In the genomic region with DNA sequence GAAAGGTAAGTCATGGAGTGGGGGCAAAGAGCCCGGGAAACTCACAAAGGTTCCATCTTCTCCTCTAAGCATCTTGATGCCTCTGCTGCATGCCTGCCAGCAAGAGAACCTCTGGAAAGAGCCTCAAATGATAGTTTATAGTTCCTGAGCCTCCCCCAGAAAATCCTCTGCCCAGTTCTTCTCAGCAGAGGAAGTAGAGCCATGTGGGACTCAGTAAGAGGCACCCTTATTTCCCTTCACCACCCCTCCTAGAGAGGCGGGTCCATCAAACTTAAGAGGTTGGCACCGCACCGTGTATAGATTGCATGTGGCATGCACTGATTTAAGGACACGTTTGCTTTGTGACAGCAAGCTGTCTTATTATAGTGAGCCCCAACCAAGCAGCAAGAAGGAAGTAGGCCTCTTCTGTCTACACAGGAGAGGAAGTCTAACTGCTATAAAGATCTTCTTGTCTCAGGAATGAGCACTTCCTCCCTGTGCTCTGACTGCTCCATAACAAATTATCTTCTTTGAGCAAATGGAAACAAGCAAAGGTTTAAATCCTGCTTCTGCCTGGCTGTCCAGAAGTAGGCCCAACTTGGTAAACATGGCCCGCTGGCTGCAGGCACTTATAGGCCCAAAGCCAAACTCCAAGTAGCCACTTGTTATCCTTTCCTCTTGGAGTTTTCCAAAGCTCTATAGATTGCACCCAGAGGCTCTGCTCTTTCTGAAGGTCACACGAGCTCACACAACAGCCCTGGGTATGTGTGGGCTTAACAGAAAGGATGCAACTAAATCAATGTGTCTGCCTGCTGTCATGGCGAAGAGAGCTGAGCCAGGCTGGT, we compare ENCODE assay signal across 13 mouse cellular contexts.
A peak's percentile ranks its signal among the peaks of the same experiment; 100 is the strongest.
DNase-seq lines count a peak whose midpoint lies in the region; ATAC-seq and TF ChIP-seq lines count a peak whose summit lies in the region.
"Had no signal": no experiment of that assay in that cellular context is flagged by ENCODE, and none has a peak within 500 bp of the region (broad histone marks: within the 10 kb centered on the region; RNA-seq: fewer than 3 reads in every experiment).

No protein-coding gene starts in this region.

- no peak overlapping the region for H3K9ac ChIP-seq in heart, embryonic 14.5 days (ENCODE audit: low read length)
- H3K9ac ChIP-seq in lung, embryonic 16.5 days (ENCODE audit: low read length), result no peak overlapping the region
- no peak overlapping the region; the same call in 1 of the 2 replicates for H3K9ac ChIP-seq in stomach, embryonic 16.5 days (ENCODE audit: low read length)
- no peak overlapping the region for H3K9ac ChIP-seq in forebrain, embryonic 14.5 days (ENCODE audit: low read length)
- H3K9ac ChIP-seq: liver, embryonic 15.5 days; stomach, embryonic 15.5 days had no signal

- no peak for ATAC-seq in heart, embryonic 14.5 days (ENCODE audit: insufficient number of reproducible peaks, insufficient read depth, low FRiP score, low read depth)
- peak; percentile 43 for ATAC-seq in lung, embryonic 16.5 days (ENCODE audit: low read depth)
- ATAC-seq in stomach, embryonic 16.5 days (ENCODE audit: insufficient read depth, low FRiP score), result no peak
- no peak for ATAC-seq in forebrain, embryonic 14.5 days

- no peak for DNase-seq in heart, adult 18-20 months
- no peak for DNase-seq in left cerebral cortex, adult 2 months (ENCODE audit: extremely low spot score in 1 of 2, low spot score in 2 of 2)
- DNase-seq in left cerebral cortex, adult 11 months (ENCODE audit: low spot score), result no peak
- no peak for DNase-seq in embryo, embryonic 11 days
- no peak for DNase-seq in forebrain, embryonic 14.5 days (ENCODE audit: low spot score)
- DNase-seq: heart, postnatal 4 days; kidney, adult 8-10 months; right cerebral cortex, postnatal 14 days had no signal

- no peak for TF ChIP-seq CTCF in left cerebral cortex, adult 2 months (IDR thresholded peaks at IDR 0.05)

- no peak overlapping the region for H3K4me3 ChIP-seq in heart, embryonic 14.5 days (ENCODE audit: control insufficient read depth in 1 of 2, insufficient read depth in 1 of 2, low read depth in 1 of 2, low read length in 2 of 2)
- no peak overlapping the region for H3K4me3 ChIP-seq in left cerebral cortex, adult 2 months
- no peak overlapping the region for H3K4me3 ChIP-seq in lung, embryonic 16.5 days (ENCODE audit: low read length)
- H3K4me3 ChIP-seq in stomach, embryonic 16.5 days (replicated peaks; ENCODE audit: low read length), result no peak overlapping the region
- H3K4me3 ChIP-seq in forebrain, embryonic 14.5 days (ENCODE audit: low read depth, low read length), result no peak overlapping the region
- H3K4me3 ChIP-seq: liver, embryonic 15.5 days; stomach, embryonic 15.5 days had no signal

- H3K4me1 ChIP-seq in heart, embryonic 14.5 days (ENCODE audit: control insufficient read depth in 2 of 2, insufficient read depth in 2 of 2, low read length in 2 of 2), result peaks cover 3 to 9% of the 10 kb centered on the region in 2 experiments; a peak in 3 of 4 replicates
- H3K4me1 ChIP-seq in lung, embryonic 16.5 days (replicated peaks; ENCODE audit: control insufficient read depth, insufficient read depth, low read length), result peaks cover 16% of the 10 kb centered on the region
- H3K4me1 ChIP-seq in stomach, embryonic 16.5 days (ENCODE audit: control insufficient read depth, insufficient read depth, low read length), result peaks cover 10% of the 10 kb centered on the region; the same call in 1 of the 2 replicates
- no peaks in the 10 kb centered on the region for H3K4me1 ChIP-seq in forebrain, embryonic 14.5 days (ENCODE audit: control insufficient read depth, insufficient read depth, low read length)
- H3K4me1 ChIP-seq: liver, embryonic 15.5 days had no signal

- H3K27ac ChIP-seq in heart, embryonic 14.5 days (replicated peaks in 1 of 2; ENCODE audit: control insufficient read depth in 1 of 2, insufficient read depth in 1 of 2, low read depth in 2 of 2, low read length in 2 of 2), result peak overlapping the region; percentile 33 to 51; a peak in 2 of 4 replicates
- H3K27ac ChIP-seq in left cerebral cortex, adult 2 months, result peak overlapping the region; percentile 48
- peak overlapping the region; percentile 48 for H3K27ac ChIP-seq in lung, embryonic 16.5 days (ENCODE audit: low read length)
- H3K27ac ChIP-seq in stomach, embryonic 16.5 days (ENCODE audit: low read length), result peak overlapping the region; percentile 53; the same call in 1 of the 2 replicates
- no peak overlapping the region for H3K27ac ChIP-seq in forebrain, embryonic 14.5 days (ENCODE audit: low read depth, low read length)
- H3K27ac ChIP-seq: liver, embryonic 15.5 days; stomach, embryonic 15.5 days had no signal

- 68% methylated on average over 8 of the region's 8 CpGs for WGBS in heart, embryonic 14.5 days
- 52% methylated on average over 8 of the region's 8 CpGs for WGBS in lung, embryonic 16.5 days
- whole genome bisulfite sequencing in stomach, embryonic 16.5 days, result 64% methylated on average over 8 of the region's 8 CpGs
- 86% methylated on average over 8 of the region's 8 CpGs for WGBS in forebrain, embryonic 14.5 days

- H3K27me3 ChIP-seq in heart, embryonic 14.5 days (ENCODE audit: control insufficient read depth, insufficient read depth, low read length), result no peaks in the 10 kb centered on the region
- no peaks in the 10 kb centered on the region for H3K27me3 ChIP-seq in lung, embryonic 16.5 days (ENCODE audit: control insufficient read depth, insufficient read depth, low read depth, low read length)
- no peaks in the 10 kb centered on the region for H3K27me3 ChIP-seq in stomach, embryonic 16.5 days (ENCODE audit: control insufficient read depth, insufficient read depth, low read length)
- H3K27me3 ChIP-seq in forebrain, embryonic 14.5 days (replicated peaks; ENCODE audit: control insufficient read depth, insufficient read depth, low read length), result no peaks in the 10 kb centered on the region
- H3K27me3 ChIP-seq: liver, embryonic 15.5 days; stomach, embryonic 15.5 days had no signal

- no peaks in the 10 kb centered on the region for H3K9me3 ChIP-seq in heart, embryonic 14.5 days (ENCODE audit: control insufficient read depth, low read length)
- H3K9me3 ChIP-seq in lung, embryonic 16.5 days (ENCODE audit: control insufficient read depth, low read length), result no peaks in the 10 kb centered on the region
- H3K9me3 ChIP-seq in stomach, embryonic 16.5 days (replicated peaks; ENCODE audit: control insufficient read depth, low read length), result no peaks in the 10 kb centered on the region
- no peaks in the 10 kb centered on the region for H3K9me3 ChIP-seq in forebrain, embryonic 14.5 days (replicated peaks; ENCODE audit: control insufficient read depth, low read length)
- H3K9me3 ChIP-seq: liver, embryonic 15.5 days; stomach, embryonic 15.5 days had no signal

- H3K36me3 ChIP-seq in heart, embryonic 14.5 days (ENCODE audit: control insufficient read depth, insufficient read depth, low read length), result no peaks in the 10 kb centered on the region
- no peaks in the 10 kb centered on the region for H3K36me3 ChIP-seq in lung, embryonic 16.5 days (ENCODE audit: control insufficient read depth, insufficient read depth, low read length)
- H3K36me3 ChIP-seq in stomach, embryonic 16.5 days (ENCODE audit: control insufficient read depth, insufficient read depth, low read length), result no peaks in the 10 kb centered on the region
- H3K36me3 ChIP-seq in forebrain, embryonic 14.5 days (ENCODE audit: control insufficient read depth, insufficient read depth, low read length), result no peaks in the 10 kb centered on the region
- H3K36me3 ChIP-seq: liver, embryonic 15.5 days; stomach, embryonic 15.5 days had no signal

- intact Hi-C loops in left cerebral cortex, adult 2 months (cut with DNase I), result no loop called here

- H3K4me2 ChIP-seq in heart, embryonic 14.5 days (ENCODE audit: low read length), result no peak overlapping the region
- no peak overlapping the region for H3K4me2 ChIP-seq in lung, embryonic 16.5 days (ENCODE audit: low read depth, low read length)
- H3K4me2 ChIP-seq in stomach, embryonic 16.5 days (ENCODE audit: low read depth, low read length), result no peak overlapping the region
- no peak overlapping the region for H3K4me2 ChIP-seq in forebrain, embryonic 14.5 days (ENCODE audit: low read length)
- H3K4me2 ChIP-seq: liver, embryonic 15.5 days; stomach, embryonic 15.5 days had no signal
